Mouse (Mus musculus) retina, postnatal 7 days (tissue): ENCODE results near the gene Lmtk2.

ENCODE experiments used
- DNase-seq: peaks from one replicate; pipeline ENCODE4 v3.0.0-alpha.2; 2012; ENCODE audit warnings: low read depth, low spot score

Gene Lmtk2

GRCm38 (mm10) chr5:144109201-144109600, 9.0 kb downstream of the Lmtk2 start:
- DNase-seq, result no peak

GRCm38 (mm10) chr5:144112574-144113438, 12.6 kb downstream of the Lmtk2 start:
- DNase-seq, result no peak

DNA sequence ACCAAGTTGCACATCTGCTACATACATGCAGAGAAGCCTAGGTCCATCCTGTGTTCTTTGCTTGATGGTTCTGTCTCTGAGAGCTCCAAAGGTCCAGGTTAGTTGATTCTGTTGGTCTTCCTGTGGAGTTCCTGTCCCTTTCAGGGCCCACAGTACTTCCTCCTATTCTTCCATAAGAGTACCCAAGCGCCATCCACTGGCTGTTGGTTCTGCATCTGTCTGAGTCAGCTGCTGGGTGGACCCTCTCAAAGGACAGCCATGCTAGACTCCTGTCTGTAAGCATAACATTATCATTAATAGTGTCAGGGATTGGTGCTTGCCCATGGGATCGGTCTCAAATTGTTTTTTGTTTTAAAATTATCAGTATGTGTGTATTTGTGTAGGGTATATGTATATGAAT, 13.8 kb downstream of the Lmtk2 start:
- DNase-seq, result no peak

GRCm38 (mm10) chr5:144114970-144115627, 14.9 kb downstream of the Lmtk2 start:
- DNase-seq, result no peak

DNA sequence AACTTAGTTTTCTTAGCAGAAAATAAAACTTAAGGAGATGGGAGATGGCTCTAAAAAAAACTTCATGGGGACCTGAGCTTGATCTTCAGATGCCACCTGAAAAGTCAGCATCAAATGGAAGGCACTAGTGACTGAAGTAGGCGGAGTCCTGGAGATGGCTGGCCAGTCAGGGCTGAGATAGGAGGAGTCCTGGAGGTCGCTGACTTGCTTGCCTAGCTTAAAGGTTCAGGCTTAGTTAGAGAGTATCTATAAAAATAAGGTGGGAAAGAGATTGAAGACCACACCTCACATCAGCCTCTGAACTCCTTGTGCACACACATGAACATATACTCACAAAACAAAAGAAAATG, 15.4 kb downstream of the Lmtk2 start:
- DNase-seq, result no peak

DNA sequence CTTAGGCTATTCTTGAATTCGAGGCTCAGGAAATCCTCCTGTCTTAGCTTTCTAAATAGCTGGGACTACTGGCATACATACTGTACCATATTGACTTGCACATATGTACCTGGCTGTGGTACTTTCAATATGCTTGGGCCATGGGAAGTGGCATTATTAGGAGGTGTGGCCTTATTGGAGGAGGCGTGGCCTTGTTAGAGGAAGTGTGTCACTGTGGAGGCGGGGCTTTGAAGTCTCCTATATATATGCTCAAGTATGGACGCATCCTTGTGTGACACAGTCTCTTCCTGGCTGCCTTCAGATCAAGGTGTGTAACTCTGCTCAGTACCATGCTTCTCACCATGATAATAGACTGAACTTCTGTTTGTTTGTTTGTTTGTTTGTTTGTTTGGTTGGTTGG, 18.0 kb downstream of the Lmtk2 start:
- no peak for DNase-seq

DNA sequence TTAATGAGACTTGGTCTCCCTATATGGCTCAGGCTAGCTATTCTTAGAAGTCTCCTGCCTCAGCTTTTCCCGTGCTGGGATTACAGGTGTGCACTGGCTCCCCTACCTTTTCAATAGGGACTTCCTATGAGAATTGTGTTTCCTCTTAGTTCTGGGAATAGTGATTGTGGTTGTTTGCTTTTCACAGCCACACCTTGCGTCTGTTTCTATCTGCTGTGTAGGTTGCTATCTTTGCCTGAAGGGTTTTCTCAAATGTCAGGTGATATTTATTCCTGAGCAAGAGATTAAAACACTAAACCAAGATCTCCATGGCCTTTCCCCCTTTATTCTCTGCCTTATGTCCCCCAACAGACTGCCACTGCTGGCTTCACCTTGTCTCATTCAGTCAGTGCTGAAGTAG, 19.1 kb downstream of the Lmtk2 start:
- no peak for DNase-seq

- no peak for DNase-seq
These were observed 21.3 kb downstream of the Lmtk2 start for GRCm38 (mm10) chr5:144121489-144121888.

DNA sequence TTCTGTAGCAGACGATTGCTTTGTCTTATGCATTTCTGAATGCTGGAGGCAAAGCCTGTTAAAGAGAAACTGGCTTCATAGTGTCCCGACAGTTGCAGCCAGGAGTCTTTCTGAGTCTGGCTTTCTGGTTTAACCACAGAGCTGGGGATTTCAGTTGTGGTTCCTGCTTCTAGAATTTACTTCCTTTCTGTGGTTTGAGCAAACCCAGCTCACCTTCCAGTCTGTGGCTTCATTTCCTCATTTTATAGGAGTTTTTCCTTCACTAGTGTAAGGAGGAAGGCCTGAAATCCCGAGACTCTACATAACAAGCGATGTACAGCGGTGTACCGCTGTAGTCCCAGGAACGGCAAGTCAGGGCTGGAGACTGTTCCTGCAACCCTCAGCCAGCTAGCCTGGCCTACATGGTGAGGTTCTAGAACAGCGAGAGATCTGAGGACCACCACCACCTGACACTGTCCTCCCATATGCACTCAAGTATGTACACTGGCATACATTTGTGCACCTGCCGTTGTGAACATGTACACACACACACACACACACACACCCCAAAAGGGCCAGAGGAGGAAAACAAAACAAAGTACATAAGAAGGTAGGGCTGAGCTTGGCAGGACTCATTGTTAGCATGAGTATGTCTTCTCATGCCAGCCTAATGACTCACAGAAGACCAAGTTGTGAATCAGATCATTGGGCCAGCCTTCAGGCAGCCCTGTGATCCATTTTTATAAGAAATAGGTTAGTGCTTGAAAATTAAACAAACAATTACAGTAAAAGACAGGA, 25.9 kb downstream of the Lmtk2 start:
- no peak for DNase-seq

DNA sequence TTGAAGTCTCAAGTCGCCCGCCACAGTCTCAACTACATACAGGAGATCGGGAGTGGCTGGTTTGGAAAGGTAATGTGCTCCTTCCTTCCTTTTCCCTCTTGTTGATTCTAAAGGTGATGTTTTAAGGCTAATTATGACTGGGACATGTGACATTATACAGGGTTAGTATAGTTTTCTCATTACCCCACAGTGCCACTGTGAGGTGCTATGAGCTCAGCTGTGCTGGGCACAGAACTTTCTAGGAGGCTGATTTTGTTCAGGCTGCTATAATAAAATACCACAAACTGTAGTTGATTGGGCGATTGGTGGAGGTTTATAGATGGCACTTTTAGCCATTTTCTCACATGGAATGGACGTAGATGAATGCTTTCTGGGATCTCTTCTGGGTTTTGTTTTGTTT, 43.3 kb downstream of the Lmtk2 start:
- no peak for DNase-seq

DNA sequence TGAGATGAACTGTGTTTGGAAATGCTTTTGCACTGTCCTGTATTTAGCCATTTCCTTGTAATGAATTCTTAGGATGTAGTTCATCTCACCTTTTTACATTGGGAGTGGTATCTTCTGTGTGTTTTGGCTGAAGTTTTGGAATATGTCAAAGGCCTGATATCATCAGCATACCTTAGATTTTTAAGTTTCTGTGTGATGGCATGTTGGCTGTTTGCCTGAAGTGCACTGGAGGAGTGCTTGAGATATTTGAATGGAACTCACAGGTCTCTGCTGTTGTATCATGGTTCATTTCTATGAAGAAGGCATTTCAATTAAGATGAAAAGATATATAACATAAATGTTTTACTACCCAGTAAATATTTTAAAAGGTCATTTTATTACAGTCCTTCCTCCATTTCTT, 46.7 kb downstream of the Lmtk2 start:
- no peak for DNase-seq

- DNase-seq, result no peak
These were observed 49.3 kb downstream of the Lmtk2 start for GRCm38 (mm10) chr5:144149530-144149929.

DNA sequence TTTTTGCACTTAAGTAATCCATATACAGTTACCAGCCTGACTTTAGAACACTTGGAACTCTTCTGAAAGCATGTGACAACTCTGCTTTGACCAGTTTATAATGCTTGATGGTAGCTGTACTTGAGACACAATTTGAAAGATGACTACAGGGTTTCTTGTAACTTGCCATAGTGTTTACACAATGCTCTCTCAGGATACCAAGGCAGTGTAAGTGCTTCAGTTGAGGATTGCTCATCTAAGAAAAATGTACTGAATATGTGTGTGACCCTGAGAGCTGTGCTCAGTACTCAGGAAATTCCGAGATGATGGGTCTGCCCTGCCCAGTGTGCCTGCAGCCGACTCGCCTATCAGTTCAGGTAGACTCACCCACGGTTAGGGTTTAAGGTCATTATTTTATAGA, 51.0 kb downstream of the Lmtk2 start:
- DNase-seq, result no peak

- peak; percentile 68 for DNase-seq
These were observed 54.3 kb downstream of the Lmtk2 start for GRCm38 (mm10) chr5:144154528-144154927.

GRCm38 (mm10) chr5:144158604-144159003, 58.4 kb downstream of the Lmtk2 start:
- no peak for DNase-seq

DNA sequence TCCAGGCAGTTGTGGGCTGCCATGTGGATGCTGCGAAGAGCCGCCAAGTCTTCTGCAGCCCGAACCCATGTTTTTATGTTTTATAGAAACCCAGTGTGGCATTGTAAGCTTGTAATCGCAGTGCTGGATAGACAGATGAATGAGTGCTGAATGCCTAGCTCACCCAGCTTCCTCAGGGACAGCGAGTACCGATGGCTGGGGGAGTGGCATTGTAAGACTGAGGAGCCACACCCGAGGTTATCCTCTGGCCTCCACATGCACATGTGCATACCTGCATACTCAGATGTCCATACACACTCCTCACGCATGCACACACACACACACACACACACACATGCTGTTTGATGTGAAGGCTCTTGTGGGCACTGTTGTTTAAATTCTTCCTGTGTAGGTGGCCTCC, 58.9 kb downstream of the Lmtk2 start:
- DNase-seq, result no peak

DNA sequence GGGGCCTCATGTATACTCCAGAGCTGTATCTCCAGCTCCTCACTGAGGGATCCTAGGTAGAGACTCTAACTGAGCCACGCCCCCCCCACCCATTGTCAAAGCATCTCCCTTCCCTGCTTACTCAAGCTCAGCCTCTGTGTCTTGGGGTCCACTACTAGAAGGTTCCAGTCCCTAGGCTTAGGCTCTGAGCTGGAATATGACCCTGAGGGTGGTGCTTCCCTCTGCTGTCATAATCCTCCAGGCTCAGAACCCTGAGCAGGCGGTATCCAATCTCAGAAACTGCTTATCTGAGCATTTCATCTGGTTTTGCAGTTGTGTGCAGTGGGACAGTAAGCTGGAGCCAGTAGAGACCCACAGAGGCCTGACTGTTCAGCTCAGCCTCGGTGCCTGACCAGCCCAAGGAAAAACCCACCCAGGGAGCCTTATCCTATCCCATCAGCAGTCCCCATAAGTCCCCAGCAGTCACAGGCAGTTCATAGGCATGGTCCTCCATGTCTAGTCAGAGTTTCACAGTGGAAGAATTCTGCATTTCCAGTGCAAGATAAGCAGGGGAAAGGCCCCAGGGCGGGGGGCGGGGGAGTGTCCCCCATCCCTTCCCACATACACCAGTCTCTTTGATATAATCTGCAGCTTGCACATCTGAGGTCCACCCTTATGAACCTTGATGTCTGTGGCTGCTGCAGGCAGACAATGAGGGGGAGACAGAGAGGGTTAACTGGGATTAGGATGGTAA, 62.0 kb downstream of the Lmtk2 start:
- DNase-seq, result peak; percentile 32

DNA sequence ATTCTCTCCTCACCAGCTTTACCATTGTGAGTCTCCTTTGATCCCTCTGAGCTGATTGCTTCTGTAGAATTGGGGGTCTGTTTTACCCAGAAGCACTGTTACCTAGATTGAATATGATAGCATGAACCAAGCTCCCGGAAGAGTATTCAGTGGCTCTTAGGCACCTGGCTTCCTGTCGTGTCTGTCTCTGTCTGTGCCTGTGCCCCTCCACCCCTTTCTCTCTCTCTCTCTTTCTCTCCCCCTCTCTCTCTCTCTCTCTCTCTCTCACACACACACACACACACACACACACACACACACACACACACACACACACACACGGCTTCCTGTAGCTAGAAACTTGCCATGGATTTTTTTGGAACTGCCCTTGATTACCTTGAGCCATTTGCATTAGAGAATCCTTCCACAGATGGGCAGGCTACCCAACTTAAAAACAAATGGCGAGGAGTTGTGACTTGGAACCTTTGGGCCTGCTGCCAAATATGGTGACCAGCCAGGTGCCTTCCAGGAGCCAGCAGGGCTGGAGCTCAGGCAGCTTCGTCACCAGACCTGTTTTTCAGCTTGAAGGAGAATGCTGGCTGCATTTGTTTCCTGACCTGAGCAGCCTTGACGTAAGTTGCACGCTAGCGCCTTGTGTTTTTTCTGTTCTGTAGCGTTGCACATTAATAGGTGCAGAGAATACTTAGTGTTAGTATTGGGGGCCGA, 62.7 kb downstream of the Lmtk2 start:
- peak; percentile 8 for DNase-seq

GRCm38 (mm10) chr5:144165756-144166155, 65.5 kb downstream of the Lmtk2 start:
- no peak for DNase-seq

DNA sequence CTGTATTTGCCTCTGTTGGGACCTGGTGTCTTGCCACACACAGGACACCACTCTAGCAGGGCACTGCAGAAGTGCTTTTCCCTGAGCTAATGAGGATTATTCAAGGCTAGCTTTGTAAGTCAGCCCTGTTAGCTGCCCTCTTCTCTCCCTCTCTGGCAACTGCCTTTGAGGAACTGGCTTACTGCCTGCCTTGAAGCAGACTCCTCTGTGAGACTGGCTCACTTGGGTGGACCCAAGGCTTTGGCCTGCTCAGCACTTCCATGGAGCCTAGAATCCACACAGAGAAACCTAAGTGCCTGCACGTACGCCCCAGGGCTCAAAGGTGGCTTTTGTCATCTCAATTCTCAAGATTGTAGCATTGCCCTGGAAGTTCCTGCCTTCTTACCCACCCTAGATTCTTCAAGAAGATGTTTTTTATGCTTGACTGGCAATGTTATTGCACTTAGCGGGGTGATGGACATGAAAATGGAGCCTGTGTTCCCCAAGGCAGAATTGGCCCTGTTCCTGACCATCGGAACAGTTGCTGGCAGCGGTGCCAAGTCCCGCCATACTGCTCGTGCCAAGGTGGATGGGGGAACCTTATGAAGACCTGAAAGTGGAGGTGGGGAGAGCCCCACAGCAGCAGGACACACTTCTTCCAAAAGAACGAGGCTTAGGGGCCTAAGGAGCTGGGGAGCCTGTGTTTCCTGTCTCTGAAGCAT, 69.2 kb downstream of the Lmtk2 start:
- DNase-seq, result no peak

GRCm38 (mm10) chr5:144173648-144174047, 73.4 kb downstream of the Lmtk2 start:
- DNase-seq, result no peak
